Mouse (Mus musculus) stomach, postnatal 0 days (tissue): ENCODE measurements around the gene Prkag2.

Experiments
- CTCF ChIP-seq: IDR thresholded peaks from 2 replicates; pipeline ENCODE4 v1.5.1; 2016; ENCODE audit warnings: antibody characterized with exemption, low read depth, mild to moderate bottlenecking, moderate library complexity
- EP300 ChIP-seq: optimal IDR thresholded peaks from 2 replicates; pipeline ENCODE3; 2016; ENCODE audit warnings: antibody characterized with exemption

- TF ChIP-seq CTCF (no peak), EP300 (no peak)
Measured at GRCm38 (mm10) chr5:25075623-25076022, 24.8 kb downstream of the Prkag2 start.
